Mouse (Mus musculus): ENCODE measurements around the gene Smap2. TPM values are rescaled to one million over a fixed set of nuclear protein-coding genes. Genes with fewer than 3 reads are reported as not detected.

Smap2 gene
- total and polyA plus RNA-seq, 3 experiments: 26.7 to 49.6 (median 44.2) TPM

- Histone ChIP-seq H3K4me1 (ENCODE audit: control insufficient read depth, insufficient read depth, low read length) (no peaks in the 10 kb centered on the region), H3K27me3 (ENCODE audit: control insufficient read depth, insufficient read depth, low read length) (no peaks in the 10 kb centered on the region), H3K36me3 (ENCODE audit: control insufficient read depth, insufficient read depth, low read length) (no peaks in the 10 kb centered on the region; the same call in 1 of the 2 replicates), H3K79me2 (replicated peaks; ENCODE audit: control insufficient read depth, insufficient read depth, low read length) (no peaks in the 10 kb centered on the region), H3K4me3 (no peak overlapping the region), H3K9ac (ENCODE audit: low read depth, low read length) (no peak overlapping the region), H3K27ac (no peak overlapping the region)
- intact Hi-C loops (cut with DNase I): no loop called here
- peak; percentile 66 for TF ChIP-seq CTCF (IDR thresholded peaks at IDR 0.05)
- no peak for TF ChIP-seq EP300 (IDR thresholded peaks at IDR 0.05; ENCODE audit: insufficient read depth, low read depth, low read length)
- TF ChIP-seq POLR2A (IDR thresholded peaks at IDR 0.05; ENCODE audit: insufficient read depth, low read depth, low read length): no peak
- WGBS: 82% methylated on average over 5 of the region's 5 CpGs
- no peak for DNase-seq
These were observed 47.5 kb downstream of the Smap2 start for GRCm38 (mm10) chr4:120969382-120970146.

DNA sequence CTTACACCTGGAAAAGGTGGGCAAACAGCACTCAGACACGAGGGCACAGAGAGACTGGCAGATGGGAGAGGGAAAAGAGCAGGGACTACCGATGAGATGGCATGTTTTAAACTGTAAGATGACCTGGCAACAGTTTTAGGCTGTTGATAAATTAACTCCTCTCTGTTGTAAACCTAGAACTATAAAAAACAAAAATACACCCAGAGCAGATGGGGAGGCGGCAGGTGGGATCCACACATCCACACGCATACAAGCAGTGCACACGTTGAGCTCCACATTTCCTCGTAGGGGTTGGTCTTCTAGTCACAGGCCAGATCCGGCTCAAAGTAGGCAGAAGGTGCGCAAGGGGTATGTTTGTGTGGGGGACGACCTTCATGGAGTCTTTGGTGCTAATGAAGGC, 48.6 kb downstream of the Smap2 start:
- TF ChIP-seq CTCF (IDR thresholded peaks at IDR 0.05) (no peak), EP300 (IDR thresholded peaks at IDR 0.05; ENCODE audit: insufficient read depth, low read depth, low read length) (no peak), POLR2A (IDR thresholded peaks at IDR 0.05; ENCODE audit: insufficient read depth, low read depth, low read length) (no peak)
- Histone ChIP-seq H3K27ac (no peak overlapping the region), H3K79me2 (replicated peaks; ENCODE audit: control insufficient read depth, insufficient read depth, low read length) (no peaks in the 10 kb centered on the region), H3K36me3 (ENCODE audit: control insufficient read depth, insufficient read depth, low read length) (no peaks in the 10 kb centered on the region; the same call in 1 of the 2 replicates), H3K4me1 (ENCODE audit: control insufficient read depth, insufficient read depth, low read length) (no peaks in the 10 kb centered on the region), H3K27me3 (ENCODE audit: control insufficient read depth, insufficient read depth, low read length) (no peaks in the 10 kb centered on the region), H3K4me3 (no peak overlapping the region), H3K9ac (ENCODE audit: low read depth, low read length) (no peak overlapping the region)
- WGBS: 93% methylated on average over 9 of the region's 9 CpGs
- intact Hi-C loops (cut with DNase I): no loop called here
- DNase-seq: no peak

DNA sequence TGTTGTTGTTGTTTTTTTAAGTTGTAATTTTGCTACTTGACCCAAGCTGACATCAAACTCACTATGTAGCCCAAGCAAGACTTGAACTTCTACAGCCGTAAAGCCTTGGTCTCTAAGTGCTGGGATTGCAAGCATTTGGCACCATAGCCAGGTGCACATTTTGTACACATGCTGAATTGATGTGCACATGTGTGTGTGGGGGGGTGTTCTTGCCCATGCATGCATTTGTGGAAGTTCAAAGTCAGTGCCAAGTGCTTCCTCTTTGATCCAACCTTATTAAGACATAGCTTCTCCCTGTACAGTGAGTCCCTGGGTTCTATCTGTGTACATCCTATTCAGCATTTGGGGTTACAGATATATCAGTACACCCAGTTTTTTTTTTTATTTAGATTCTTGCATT, 61.5 kb downstream of the Smap2 start:
- no peaks in the 10 kb centered on the region for H3K79me2 ChIP-seq (replicated peaks; ENCODE audit: control insufficient read depth, insufficient read depth, low read length)
- no peak for DNase-seq
- TF ChIP-seq CTCF (IDR thresholded peaks at IDR 0.05): no peak
- H3K9ac ChIP-seq (ENCODE audit: low read depth, low read length): no peak overlapping the region
- no peaks in the 10 kb centered on the region for H3K27me3 ChIP-seq (ENCODE audit: control insufficient read depth, insufficient read depth, low read length)
- 93% methylated on average over 1 of the region's 1 CpGs for WGBS
- peaks cover 1% of the 10 kb centered on the region for H3K4me1 ChIP-seq (ENCODE audit: control insufficient read depth, insufficient read depth, low read length)
- intact Hi-C loops (cut with DNase I): no loop called here
- no peak overlapping the region for H3K27ac ChIP-seq
- H3K4me3 ChIP-seq: no peak overlapping the region
- H3K36me3 ChIP-seq (ENCODE audit: control insufficient read depth, insufficient read depth, low read length): no peaks in the 10 kb centered on the region

DNA sequence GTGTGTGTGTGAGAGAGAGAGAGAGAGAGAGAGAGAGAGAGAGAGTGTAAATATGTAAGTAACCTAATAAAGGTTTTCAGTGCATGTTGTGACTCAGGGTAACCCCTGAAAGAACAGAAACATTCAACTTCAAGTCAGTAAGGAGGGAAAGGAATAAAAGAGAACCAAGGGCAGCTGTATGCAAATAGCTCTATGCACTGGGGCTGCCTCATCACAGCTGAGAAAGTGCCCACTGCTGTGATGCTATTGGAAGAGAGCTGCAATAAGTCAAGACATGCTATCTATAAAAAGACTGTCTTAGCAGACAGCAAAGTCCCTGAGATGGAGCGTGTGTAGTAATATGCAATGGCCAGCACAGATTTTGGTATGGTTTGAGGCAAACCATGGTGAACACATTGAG, 63.4 kb downstream of the Smap2 start:
- intact Hi-C loops (cut with DNase I): no loop called here

GRCm38 (mm10) chr4:120953038-120953437, 64.0 kb downstream of the Smap2 start:
- 65% methylated on average over 4 of the region's 4 CpGs for WGBS
- no peak overlapping the region for H3K27ac ChIP-seq
- intact Hi-C loops (cut with DNase I): no loop called here

More for the DNA sequence above, 63.4 kb downstream of the Smap2 start:
- Histone ChIP-seq H3K4me1 (ENCODE audit: control insufficient read depth, insufficient read depth, low read length) (peaks cover 1% of the 10 kb centered on the region), H3K36me3 (ENCODE audit: control insufficient read depth, insufficient read depth, low read length) (no peaks in the 10 kb centered on the region; the same call in 1 of the 2 replicates), H3K9ac (ENCODE audit: low read depth, low read length) (no peak overlapping the region), H3K79me2 (replicated peaks; ENCODE audit: control insufficient read depth, insufficient read depth, low read length) (no peaks in the 10 kb centered on the region; the same call in 1 of the 2 replicates), H3K27ac (no peak overlapping the region), H3K4me3 (no peak overlapping the region), H3K27me3 (ENCODE audit: control insufficient read depth, insufficient read depth, low read length) (no peaks in the 10 kb centered on the region)
- no peak for TF ChIP-seq POLR2A (IDR thresholded peaks at IDR 0.05; ENCODE audit: insufficient read depth, low read depth, low read length)
- TF ChIP-seq EP300 (IDR thresholded peaks at IDR 0.05; ENCODE audit: insufficient read depth, low read depth, low read length): no peak
- no peak for TF ChIP-seq CTCF (IDR thresholded peaks at IDR 0.05)
- DNase-seq: no peak
- 85% methylated on average over 1 of the region's 1 CpGs for WGBS

DNA sequence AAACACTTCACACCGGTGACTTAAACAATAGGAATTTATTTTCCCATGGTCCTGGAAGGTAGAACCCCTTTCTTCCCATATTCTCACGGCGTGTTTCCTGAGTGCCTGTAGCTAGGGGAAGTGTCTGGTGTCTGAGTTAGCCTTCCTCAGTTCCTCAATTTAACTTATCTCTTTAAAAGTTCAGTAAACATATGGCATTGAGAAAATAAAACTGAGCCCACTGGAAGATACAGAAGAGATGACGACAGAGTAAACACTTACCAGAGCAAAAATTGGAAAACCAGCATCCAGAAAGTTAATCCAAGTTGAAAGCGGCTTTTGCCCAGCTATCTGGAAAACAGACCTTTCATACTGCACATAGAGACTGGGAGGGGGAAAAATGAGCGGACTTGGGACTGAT, 64.9 kb downstream of the Smap2 start:
- TF ChIP-seq EP300 (IDR thresholded peaks at IDR 0.05; ENCODE audit: insufficient read depth, low read depth, low read length) (no peak), POLR2A (IDR thresholded peaks at IDR 0.05; ENCODE audit: insufficient read depth, low read depth, low read length) (no peak), CTCF (IDR thresholded peaks at IDR 0.05) (no peak)
- Histone ChIP-seq H3K4me1 (ENCODE audit: control insufficient read depth, insufficient read depth, low read length) (peaks cover 1% of the 10 kb centered on the region), H3K9ac (ENCODE audit: low read depth, low read length) (peak overlapping the region; percentile 68), H3K4me3 (peak overlapping the region; percentile 82), H3K27ac (peak overlapping the region; percentile 92), H3K79me2 (replicated peaks; ENCODE audit: control insufficient read depth, insufficient read depth, low read length) (no peaks in the 10 kb centered on the region; the same call in 1 of the 2 replicates), H3K27me3 (ENCODE audit: control insufficient read depth, insufficient read depth, low read length) (no peaks in the 10 kb centered on the region), H3K36me3 (ENCODE audit: control insufficient read depth, insufficient read depth, low read length) (no peaks in the 10 kb centered on the region; the same call in 1 of the 2 replicates)
- 15% methylated on average over 6 of the region's 6 CpGs for whole genome bisulfite sequencing
- intact Hi-C loops (cut with DNase I): no loop called here
- DNase-seq: peak in 1 of 2 experiments; percentile 16

More at GRCm38 (mm10) chr4:120953038-120953437, 64.0 kb downstream of the Smap2 start:
- TF ChIP-seq CTCF (IDR thresholded peaks at IDR 0.05) (no peak), POLR2A (IDR thresholded peaks at IDR 0.05; ENCODE audit: insufficient read depth, low read depth, low read length) (no peak), EP300 (IDR thresholded peaks at IDR 0.05; ENCODE audit: insufficient read depth, low read depth, low read length) (no peak)
- Histone ChIP-seq H3K4me3 (no peak overlapping the region), H3K27me3 (ENCODE audit: control insufficient read depth, insufficient read depth, low read length) (no peaks in the 10 kb centered on the region), H3K4me1 (ENCODE audit: control insufficient read depth, insufficient read depth, low read length) (peaks cover 1% of the 10 kb centered on the region), H3K79me2 (replicated peaks; ENCODE audit: control insufficient read depth, insufficient read depth, low read length) (no peaks in the 10 kb centered on the region; the same call in 1 of the 2 replicates), H3K9ac (ENCODE audit: low read depth, low read length) (no peak overlapping the region), H3K36me3 (ENCODE audit: control insufficient read depth, insufficient read depth, low read length) (no peaks in the 10 kb centered on the region; the same call in 1 of the 2 replicates)
- DNase-seq: no peak

Data from heart, adult 2 months (tissue).